Mouse (Mus musculus) heart, postnatal 0 days (tissue): ENCODE results near the gene Ep300. TPM values are rescaled to one million over a fixed set of nuclear protein-coding genes. Genes with fewer than 3 reads are reported as not detected.

Source experiments
- microRNA-seq: library from miRNA; unstranded; fragments of <30 nt; microRNA quantifications from one replicate; pipeline ENCODE4, GENCODE M21; 2016
- polyA plus RNA-seq: library from polyadenylated mRNA; unstranded; fragments of >200 nt; fragmentation: Nextera tagmentation; extraction: Ambion mirVana; gene quantifications from 2 replicates; pipeline ENCODE4 v1.2.1, GENCODE M21; 2015
- total RNA-seq: library from RNA; depleted of rRNA; stranded (reverse); fragments of >200 nt; gene quantifications from 2 replicates; pipeline ENCODE4 v1.2.3, GENCODE M21; 2014; ENCODE audit warnings: low replicate concordance; rRNA removed

The Ep300 gene
- total and polyA plus RNA-seq, 2 experiments from 2014 or later: 5.6 to 38.5 TPM

Small RNA genes lying within 50 kb of the gene (microRNA-seq; reads per million reads assigned to microRNA genes)
- gene Gm23880: not detected

Other genes with a start within 250 kb of the Ep300 start
- gene Slc25a17, start 224.5 kb upstream of the Ep300 start, total RNA-seq: 20.1 and 35.7 TPM in 2 replicates
- 39.8 and 40.8 TPM in 2 replicates for gene Slc25a17, start 224.5 kb upstream of the Ep300 start, polyA plus RNA-seq
- gene St13, start 185.3 kb upstream of the Ep300 start, total RNA-seq: 52.8 and 55.2 TPM in 2 replicates
- gene St13, start 185.3 kb upstream of the Ep300 start, polyA plus RNA-seq: 85.4 and 90.4 TPM in 2 replicates
- 10.5 and 14.9 TPM in 2 replicates for gene Xpnpep3, start 185.2 kb upstream of the Ep300 start, total RNA-seq
- gene Xpnpep3, start 185.2 kb upstream of the Ep300 start, polyA plus RNA-seq: 6.9 and 7.3 TPM in 2 replicates
- not detected in 2 replicates for gene Dnajb7, start 177.1 kb upstream of the Ep300 start, total RNA-seq
- gene Dnajb7, start 177.1 kb upstream of the Ep300 start, polyA plus RNA-seq: 0.46 and 0.55 TPM in 2 replicates
- gene Rbx1, start 119.1 kb upstream of the Ep300 start, total RNA-seq: 59.6 and 131 TPM in 2 replicates
- gene Rbx1, start 119.1 kb upstream of the Ep300 start, polyA plus RNA-seq: 445 and 462 TPM in 2 replicates
- gene L3mbtl2, start 78.5 kb downstream of the Ep300 start, total RNA-seq: 17.2 and 18.6 TPM in 2 replicates
- gene L3mbtl2, start 78.5 kb downstream of the Ep300 start, polyA plus RNA-seq: 8.8 and 9.3 TPM in 2 replicates
- 2.3 TPM in 1 of 2 replicates, not detected in the other for gene Chadl, start 111.9 kb downstream of the Ep300 start, total RNA-seq
- gene Chadl, start 111.9 kb downstream of the Ep300 start, polyA plus RNA-seq: 0.74 and 1.2 TPM in 2 replicates
- 41.4 and 51.1 TPM in 2 replicates for gene Zc3h7b, start 159.7 kb downstream of the Ep300 start, total RNA-seq
- gene Zc3h7b, start 159.7 kb downstream of the Ep300 start, polyA plus RNA-seq: 11.6 and 14.3 TPM in 2 replicates
- 50.6 and 87.8 TPM in 2 replicates for gene Rangap1, start 160.2 kb downstream of the Ep300 start, total RNA-seq
- 28.7 and 31.3 TPM in 2 replicates for gene Rangap1, start 160.2 kb downstream of the Ep300 start, polyA plus RNA-seq
- gene Tef, start 217.1 kb downstream of the Ep300 start, total RNA-seq: 41.5 and 58.7 TPM in 2 replicates
- gene Tef, start 217.1 kb downstream of the Ep300 start, polyA plus RNA-seq: 27.8 and 30.3 TPM in 2 replicates